Mouse (Mus musculus): ENCODE measurements around the gene Clk1.
"Not testable (repeated sequence)": the region's sequence is repeated elsewhere in the genome, so short reads cannot be mapped to it uniquely, and the experiment has no call there.

The Clk1 gene

GRCm38 (mm10) chr1:58408141-58408540, 15.7 kb downstream of the Clk1 start:
- in situ Hi-C loops (cut with MboI, MseI), result no loop called here

GRCm38 (mm10) chr1:58407321-58407720, 16.5 kb downstream of the Clk1 start:
- in situ Hi-C loops (cut with MboI, MseI), result no loop called here

GRCm38 (mm10) chr1:58403745-58404144, 20.1 kb downstream of the Clk1 start:
- in situ Hi-C loops (cut with MboI, MseI), result no loop called here

- in situ Hi-C loops (cut with MboI, MseI), result no loop called here
These were observed 22.5 kb downstream of the Clk1 start for GRCm38 (mm10) chr1:58401396-58401795.

GRCm38 (mm10) chr1:58397731-58398130, 26.1 kb downstream of the Clk1 start:
- in situ Hi-C loops (cut with MboI, MseI), result no loop called here

- in situ Hi-C loops (cut with MboI, MseI), result no loop called here
These were observed 27.7 kb downstream of the Clk1 start for GRCm38 (mm10) chr1:58396179-58396578.

- in situ Hi-C loops (cut with MboI, MseI), result no loop called here
These were observed 28.5 kb downstream of the Clk1 start for GRCm38 (mm10) chr1:58395341-58395740.

GRCm38 (mm10) chr1:58393284-58394195, 30.3 kb downstream of the Clk1 start:
- in situ Hi-C loops (cut with MboI, MseI), result no loop called here

GRCm38 (mm10) chr1:58392652-58393283, 31.1 kb downstream of the Clk1 start, which contains the start of gene Bzw1:
Gene Bzw1 (plus strand): TSS chr1:58392898.
- in situ Hi-C loops (cut with MboI, MseI), result no loop called here

- in situ Hi-C loops (cut with MboI, MseI), result no loop called here
These were observed 31.6 kb downstream of the Clk1 start for GRCm38 (mm10) chr1:58392268-58392651.

- in situ Hi-C loops (cut with MboI, MseI), result no loop called here
These were observed 32.2 kb downstream of the Clk1 start for GRCm38 (mm10) chr1:58391421-58392267.

GRCm38 (mm10) chr1:58382586-58383281, 41.1 kb downstream of the Clk1 start:
- in situ Hi-C loops (cut with MboI, MseI), result no loop called here

- in situ Hi-C loops (cut with MboI, MseI), result loop anchor here (5.0 kb wide), 1 partner anchor 78 kb away; no protein-coding TSS in a partner anchor
These were observed 48.2 kb downstream of the Clk1 start for GRCm38 (mm10) chr1:58375574-58376147.

- in situ Hi-C loops (cut with MboI, MseI), result not testable (repeated sequence)
These were observed 49.6 kb downstream of the Clk1 start for GRCm38 (mm10) chr1:58374266-58374665.

- in situ Hi-C loops (cut with MboI, MseI), result no loop called here
These were observed 54.1 kb downstream of the Clk1 start for GRCm38 (mm10) chr1:58369716-58370115.

- in situ Hi-C loops (cut with MboI, MseI), result no loop called here
These were observed 57.0 kb downstream of the Clk1 start for GRCm38 (mm10) chr1:58366737-58367471.

GRCm38 (mm10) chr1:58365829-58366228, 58.0 kb downstream of the Clk1 start:
- in situ Hi-C loops (cut with MboI, MseI), result no loop called here

- in situ Hi-C loops (cut with MboI, MseI), result no loop called here
These were observed 59.3 kb downstream of the Clk1 start for GRCm38 (mm10) chr1:58364551-58364950.

GRCm38 (mm10) chr1:58362296-58362695, 61.6 kb downstream of the Clk1 start:
- in situ Hi-C loops (cut with MboI, MseI), result no loop called here
